Mouse (Mus musculus) ovary, postnatal 36 days (tissue): ENCODE data around the gene Sdk2.

Source experiments
- DNase-seq: peaks from one replicate; pipeline ENCODE4 v3.0.0; 2022; ENCODE audit warnings: low spot score, mixed read lengths

Gene Sdk2

DNA sequence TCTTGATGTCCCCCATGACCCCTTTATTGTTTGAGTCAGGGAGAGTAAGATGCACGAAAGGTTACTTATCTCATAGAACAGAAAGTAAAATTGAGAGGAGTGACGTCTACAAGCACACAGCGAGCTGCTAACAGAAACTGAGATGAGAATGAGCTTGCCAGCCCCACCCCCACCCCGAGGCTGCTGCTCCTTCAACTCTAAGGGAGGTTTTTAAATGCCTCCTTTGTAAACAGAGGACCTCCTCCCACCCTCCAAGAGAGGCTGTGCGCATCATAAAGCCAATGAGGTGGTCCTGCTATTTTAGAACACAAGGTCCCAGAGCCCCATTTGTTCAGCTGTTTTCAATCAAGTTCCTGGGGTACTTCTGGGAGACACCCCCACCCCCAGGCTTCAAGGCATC, 303.4 kb downstream of the Sdk2 start:
- DNase-seq = no peak

DNA sequence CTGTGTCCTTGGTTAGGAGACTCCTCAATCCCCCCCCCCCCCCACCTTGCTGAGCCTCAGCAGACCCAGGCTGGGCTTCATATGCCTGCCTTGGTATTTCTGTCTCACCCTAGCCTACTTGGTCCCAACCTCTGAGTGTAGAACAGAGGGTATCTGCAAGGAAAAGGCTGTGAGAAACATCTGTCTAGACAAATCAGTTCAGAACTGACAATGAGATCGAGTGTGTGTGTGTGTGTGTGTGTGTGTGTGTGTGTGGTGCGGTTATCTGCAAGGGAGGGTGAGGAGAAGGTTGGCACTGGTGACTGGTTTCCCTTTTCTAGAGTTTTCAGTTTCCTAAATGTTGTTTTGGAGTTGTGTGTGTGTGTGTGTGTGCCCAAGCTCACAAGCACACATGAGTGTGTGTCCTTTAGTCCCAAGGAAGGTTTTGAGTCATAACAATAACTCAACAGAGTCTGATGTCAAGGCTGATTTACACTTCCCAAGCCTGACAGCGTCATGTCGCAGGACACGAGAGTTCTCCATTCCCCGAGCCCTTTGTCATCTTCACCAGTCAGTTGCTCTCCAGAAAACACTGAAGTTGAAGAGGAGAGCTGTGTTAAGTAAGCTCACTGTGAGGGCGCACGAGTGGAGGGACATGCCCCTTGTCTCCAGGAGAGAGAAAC, 304.6 kb downstream of the Sdk2 start:
- no peak for DNase-seq

DNA sequence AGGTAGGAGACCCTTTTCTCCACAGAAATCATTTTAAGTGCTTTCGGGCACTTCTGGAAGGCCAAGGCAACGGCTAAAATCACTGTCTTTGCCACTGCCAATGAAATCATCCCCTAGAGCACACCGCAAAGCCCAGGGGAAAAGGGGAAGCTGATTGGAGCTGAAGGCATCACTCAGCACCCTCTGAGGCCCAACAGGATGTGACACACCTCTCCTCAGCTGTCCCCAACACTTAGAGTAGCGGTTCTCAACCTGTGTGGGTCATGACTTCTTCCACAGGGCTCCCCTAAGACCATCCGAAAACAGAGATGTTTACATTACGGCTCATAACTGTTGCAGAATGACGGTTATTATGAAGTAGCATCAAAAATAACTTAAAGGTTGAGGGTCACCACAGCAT, 305.2 kb downstream of the Sdk2 start:
- DNase-seq = no peak

DNA sequence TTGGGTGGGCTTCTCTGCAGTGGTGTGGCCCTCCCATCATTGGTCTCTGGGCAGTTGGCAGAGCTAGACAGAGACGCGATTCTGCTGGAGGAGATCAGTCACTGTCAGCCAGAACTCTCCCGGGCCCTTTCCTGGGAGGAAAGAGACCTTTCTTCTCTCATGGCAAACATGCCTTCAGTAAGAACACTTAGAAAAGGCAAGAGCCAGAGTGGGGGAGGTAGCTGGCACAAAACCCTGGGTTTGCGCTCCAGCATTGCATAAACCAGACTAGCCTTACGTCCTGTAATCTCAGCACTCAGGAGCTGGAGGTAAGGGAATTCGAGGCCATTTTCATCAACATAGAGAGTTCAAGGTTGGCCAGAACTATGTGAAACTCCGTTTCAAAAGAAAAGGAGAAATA, 306.4 kb downstream of the Sdk2 start:
- DNase-seq = peak; percentile 44

DNA sequence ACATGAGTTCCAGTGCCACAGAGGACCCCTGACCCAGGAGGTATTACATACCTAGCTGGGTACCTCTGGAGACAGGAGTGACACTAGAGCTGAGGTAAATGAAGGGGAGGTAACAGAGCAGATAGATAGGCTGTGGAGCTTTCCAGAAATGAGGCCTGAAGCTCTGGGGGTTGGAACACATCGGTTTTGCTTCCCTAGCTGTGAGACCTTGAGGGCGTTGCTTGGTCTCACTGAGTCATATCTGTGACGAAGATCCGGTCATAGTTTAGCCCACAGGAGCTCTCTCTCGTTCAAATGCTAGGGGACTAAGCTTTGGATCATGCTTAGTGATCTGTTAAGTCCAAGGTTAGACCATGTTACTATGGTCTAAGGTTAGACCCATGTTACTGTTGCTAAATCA, 308.0 kb downstream of the Sdk2 start:
- no peak for DNase-seq

DNA sequence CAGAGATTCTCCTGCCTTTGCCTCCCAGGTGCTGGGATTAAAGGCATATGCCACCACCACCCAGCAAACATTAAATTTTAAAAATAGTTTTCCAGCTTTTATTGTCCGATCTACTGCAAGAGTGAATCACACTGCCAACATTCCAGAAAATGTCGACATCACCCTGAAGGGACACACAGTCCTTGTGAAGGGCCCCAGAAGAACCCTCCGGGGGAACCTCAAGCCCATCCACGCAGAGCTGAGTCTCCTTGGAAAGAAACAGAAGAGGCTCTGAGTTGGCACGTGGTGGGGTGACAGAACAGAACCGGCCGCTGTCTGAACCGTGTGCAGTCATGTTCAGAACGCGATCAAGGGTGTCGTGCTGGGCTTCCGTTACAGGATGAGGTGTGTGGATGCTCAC, 310.3 kb downstream of the Sdk2 start:
- DNase-seq = no peak

DNA sequence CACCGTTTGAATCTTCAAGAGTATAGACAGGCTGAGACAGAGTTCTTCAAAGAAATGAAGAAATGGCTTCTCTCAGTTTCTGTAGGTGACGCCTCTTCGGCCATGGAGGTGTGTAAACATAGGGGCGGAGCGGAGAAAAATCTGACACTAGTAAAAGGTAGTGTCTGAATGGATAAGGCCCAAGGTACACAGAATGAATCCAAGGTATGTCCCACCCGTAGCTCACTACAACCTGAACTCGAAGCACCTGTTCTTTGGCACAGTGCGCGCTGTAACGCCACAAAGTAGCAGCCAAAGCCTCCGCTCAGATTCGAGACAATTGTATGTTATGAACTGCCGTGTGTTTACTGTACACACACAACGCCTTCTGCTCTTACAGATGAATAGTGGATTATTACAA, 311.0 kb downstream of the Sdk2 start:
- DNase-seq = no peak

DNA sequence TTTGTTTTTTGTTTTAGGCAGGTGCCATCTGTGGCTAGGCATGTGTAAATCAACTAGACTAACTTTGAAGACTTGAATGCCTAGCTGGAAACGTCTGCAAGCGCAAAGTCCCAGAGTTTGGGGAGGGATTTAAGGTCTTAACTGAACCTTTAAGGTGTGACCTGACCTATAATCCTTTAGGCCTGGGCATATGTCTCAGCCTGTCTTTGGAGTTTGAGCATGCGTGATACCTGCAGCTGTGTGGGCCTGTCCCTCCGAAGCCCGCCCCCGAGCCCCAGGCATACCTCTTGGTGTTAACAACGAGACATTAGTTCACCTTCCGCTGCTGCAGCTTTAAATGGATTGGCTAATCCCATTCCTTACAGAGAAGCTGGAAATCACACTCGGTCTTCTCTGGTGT, 312.0 kb downstream of the Sdk2 start:
- DNase-seq = no peak

DNA sequence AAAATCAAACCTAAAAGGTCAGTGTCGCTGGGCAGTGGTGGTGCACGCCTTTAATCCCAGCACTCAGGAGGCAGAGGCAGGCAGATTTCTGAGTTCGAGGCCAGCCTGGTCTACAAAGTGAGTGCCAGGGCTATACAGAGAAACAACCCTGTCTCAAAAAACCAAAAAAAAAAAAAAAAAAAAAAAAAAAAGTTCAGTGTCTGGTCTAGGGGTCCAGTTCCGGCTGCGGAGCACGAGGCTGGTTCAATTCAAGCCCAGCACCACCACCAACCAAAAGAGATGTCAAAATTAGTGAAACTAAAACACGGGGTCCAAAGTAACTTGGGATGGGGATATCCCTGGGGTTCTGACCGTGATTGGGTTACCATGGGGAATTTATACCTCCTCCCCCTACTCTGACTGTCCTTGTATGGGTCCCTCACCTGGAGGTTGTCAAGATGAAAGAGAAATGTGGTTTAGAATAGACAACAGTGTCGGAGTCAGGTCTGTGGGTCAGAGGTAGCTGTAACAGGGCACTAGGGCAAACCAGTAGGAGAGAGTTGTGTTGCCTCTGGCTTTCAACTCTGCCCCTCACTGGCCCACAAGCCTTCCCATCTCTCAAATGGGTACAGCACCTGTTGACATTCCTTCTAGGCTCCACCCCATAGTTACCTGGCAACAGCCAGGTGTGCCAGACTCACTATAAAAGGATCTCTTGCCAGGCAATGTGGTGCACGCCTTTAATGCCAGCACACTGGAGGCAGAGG, 314.0 kb downstream of the Sdk2 start:
- no peak for DNase-seq

DNA sequence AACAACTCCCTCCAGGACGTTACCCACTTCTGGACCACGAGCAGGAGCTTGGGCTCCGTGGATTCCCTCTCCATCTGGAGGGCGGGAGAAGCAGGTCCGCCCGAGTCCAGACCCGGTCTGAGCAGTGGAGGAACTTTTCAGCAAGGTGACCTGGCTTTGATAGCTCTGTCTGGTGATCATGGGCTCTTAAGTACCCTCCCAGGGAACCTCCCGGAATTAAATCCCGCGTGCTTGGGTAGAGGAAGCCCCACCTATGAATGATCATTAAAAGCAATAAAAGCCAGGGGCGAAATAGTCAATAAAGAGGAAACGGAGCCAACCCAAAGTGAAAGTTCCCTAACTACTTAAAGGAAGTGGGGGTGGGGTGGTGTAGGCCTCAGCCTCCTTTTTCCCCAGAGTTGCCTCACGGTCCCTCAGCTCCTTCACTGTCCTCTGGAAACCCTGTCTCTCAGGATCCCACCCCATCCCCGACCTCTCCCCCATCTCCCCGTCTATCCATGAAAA, 314.6 kb downstream of the Sdk2 start:
- DNase-seq = no peak

DNA sequence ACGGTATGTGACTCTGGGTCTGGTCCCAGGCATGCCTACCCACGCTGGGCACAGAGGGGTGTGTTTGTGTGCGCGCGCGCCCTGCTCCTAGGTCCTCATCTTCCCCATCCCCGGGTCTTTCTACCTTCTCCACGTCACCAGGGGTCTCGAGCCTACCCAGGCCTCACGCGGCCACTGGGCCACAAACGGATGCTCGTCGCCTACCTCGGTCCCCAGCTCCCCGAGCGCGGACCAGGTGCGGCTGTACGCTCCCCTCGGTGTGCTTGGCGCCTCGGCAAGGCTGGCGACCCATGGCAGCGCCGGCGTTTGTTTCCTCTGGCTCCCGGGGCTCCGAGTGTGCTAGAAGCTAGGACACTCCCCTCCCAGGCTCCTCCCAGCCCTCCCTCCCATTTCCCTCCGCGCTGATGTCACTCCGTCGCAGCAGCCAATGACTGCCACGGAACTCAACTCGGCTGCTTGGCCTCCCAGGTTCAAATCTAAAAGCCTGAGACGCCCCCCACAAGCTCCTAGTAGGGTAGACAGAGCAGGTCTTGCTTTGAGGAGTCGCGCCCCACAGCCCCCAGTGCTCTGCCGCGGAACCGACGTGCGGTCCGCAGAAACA, 315.3 kb downstream of the Sdk2 start, which contains the start of gene Cdc42ep4:
Cdc42ep4 (minus strand) TSS at position 398 of the 601 bp plus-strand sequence.
- peak; percentile 81 for DNase-seq

DNA sequence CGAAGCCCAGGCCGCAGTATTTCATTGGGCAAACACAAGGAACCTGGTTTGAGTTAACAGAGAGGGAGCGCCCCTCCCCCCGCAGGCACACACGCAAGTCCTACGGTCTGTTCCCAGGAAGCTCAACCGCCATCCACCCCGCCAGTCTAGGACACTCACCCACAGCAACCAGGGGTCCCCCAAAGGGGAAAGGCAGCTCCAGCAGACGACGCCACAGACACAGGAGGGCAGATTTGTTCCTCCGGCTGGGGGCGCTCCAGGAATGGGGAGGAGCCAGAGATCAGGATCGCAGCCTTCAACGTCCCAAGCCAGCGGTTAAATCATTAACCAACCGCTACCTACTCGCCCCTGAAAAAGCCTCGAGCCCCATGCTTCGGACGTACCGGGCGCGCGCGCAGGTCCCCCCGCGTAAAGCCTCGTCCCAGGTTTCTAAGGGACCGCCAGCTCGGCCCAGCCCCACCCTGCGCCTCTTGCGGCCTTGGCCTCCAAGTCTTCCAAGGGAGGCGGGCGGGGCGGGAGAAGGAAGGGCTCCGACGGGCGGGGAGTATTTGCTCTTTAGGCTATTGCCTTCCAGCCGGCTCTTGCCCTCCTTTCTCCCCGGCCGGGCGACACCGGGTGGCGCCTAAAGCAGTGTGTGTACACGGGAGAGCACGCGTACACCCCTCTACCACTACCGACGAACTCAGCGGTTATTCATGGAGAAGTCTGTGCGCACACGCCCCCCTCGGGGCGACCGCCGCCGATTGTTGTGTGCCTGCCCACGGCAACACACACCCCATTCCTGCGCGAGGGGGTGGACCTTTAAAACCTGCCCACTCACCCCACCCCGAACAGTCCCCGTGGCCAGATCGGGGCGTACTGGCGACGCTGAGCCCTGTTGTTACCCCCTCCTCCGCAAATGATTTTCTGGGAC, 316.0 kb downstream of the Sdk2 start:
- DNase-seq = peak; percentile 73

DNA sequence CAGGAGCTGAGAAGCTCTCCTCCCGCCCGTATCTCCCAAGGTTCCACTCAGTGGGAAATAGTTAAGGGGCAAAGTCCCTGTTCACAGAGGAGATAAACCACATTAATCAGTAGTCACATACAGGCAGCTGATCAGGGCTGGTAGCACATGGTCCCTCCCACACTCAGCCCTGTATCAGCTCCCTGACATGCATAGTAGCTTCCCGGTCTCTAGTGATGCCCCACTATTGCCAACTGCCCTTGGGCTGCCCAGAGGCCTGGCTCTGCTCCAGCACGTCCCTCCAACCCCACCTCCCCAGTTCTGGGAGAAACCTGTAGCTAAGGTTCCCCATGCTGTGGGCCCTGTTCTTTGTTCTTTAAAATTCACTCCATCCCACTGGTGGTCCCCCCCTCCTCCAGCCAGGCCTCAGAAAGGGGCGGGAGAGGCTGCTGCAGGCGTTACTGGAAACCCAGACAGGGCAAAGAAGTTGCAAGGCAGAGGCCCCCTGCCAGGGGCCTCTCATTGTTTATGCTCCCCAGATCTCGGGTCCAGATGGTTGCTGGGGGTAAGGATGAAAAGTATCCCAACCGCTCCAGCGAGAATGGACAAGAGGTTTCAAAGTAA, 317.0 kb downstream of the Sdk2 start:
- peak; percentile 36 for DNase-seq

DNA sequence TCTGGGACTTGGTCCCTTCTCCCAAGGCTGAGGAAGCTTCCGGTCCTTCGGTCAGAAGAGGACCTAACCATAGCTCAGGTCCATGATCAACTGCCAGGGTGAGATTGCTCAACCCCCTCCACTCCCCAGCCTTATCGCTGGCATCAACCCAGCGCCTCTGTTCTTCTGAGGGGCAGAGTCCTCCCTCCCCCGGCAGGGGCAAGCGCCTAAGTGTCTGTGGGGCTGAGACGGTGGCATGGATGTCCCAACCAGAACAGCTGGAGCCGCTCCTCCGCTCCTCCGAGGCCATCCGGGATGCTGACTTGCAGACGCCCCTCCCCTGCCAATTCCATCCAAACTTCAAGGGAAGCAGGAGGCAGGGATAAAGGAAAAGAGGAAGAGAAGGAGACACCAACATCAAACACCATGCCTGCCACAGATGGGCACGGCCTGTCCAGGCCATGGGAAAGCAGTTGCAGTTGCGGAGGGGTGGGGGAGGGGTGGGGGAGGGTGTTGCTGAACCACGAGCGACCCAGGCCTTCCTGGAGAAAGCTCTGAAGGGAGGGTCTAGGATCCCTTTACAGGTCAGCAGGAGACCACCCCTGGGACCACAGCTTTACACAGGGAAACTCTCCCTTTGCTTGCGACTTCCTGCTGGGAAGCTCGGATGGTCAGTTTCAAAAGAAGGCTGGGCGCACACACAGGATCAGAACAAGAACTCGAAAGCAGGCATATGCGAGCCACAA, 317.9 kb downstream of the Sdk2 start:
- peak; percentile 52 for DNase-seq

DNA sequence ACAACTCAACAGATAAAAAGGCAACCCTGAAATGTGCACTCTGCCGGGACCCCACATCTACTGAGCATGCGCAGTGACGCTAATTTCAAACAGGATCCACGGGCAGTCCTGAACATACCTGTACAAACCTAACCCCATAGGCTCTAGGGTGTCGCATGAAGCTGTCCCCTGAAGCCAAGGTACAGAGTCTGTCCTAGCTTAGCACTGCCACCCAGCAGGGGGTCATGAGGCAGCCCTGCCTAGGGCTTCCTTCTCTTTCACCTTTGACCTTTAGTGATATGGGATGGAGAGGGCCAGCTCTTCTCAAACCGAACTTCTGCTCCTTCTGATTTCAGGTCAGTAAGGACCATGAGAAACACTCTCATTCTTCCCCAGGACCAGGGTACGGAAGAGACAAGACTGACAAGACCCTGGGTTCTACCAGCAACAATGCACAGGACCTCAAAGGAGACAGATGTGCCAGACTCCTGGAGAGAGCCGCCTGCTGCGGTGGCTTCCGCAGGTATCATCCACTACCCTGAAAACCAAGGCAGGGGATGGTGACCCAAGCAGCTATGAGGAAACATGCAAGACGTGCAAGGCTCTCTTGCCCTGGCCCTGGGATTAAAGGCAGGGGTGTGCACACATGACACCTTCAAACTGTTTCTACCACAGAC, 319.0 kb downstream of the Sdk2 start:
- DNase-seq = no peak

DNA sequence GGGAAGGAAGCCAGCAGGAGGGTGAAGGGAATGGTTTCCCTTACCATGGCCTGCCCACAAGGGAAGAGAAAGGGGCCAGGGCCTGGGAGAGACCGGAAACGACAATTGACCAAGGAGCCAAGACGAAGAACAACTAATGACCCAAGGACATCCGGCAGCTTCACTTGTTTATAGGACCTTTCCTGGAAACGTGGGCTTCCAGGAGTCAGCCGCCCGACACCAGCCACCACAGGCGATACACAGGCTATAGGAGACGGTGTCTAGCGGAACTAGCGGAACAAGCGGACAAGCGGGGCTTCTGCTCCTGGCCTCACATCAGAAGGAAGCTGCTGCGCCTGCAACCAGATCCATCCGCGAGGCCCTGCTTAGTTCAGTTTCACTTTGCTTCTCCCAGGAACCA, 319.8 kb downstream of the Sdk2 start:
- no peak for DNase-seq

DNA sequence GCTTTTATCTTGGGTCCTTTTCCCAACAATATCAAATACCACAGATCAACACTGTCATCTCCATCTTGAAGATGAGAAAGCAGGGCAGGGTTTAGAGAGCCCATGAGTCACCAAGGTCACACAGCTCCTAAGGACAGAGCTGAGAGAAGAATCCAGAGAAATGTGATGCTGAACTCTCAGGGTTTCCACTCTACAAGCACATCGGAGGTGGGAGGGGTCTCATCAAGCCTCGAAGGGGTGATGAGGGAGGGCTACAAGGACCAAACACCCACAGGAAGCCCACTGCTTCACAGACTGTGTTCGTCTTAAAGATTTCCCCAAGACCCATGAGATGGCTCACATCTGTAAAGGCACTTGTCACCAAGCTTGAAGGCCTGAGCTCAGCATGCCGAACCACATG, 320.9 kb downstream of the Sdk2 start:
- DNase-seq = no peak

DNA sequence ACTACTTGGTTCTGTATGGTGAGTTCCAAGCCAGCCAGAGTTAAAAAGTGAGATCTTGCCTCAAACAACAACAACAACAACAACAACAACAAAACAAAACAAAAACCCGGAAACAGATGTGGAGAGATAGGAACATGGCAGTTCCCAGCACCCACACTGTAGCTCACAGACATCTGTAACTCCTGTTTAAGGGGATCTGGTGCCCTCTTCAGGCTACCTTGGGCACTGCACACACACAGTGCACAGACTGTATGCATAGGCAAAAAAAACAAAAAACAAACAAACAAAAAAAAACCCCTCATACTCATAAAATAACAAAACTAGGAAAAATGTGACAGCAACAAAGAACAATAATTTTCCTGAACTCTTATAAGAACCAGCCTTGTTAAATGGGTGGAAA, 323.8 kb downstream of the Sdk2 start:
- DNase-seq = no peak

DNA sequence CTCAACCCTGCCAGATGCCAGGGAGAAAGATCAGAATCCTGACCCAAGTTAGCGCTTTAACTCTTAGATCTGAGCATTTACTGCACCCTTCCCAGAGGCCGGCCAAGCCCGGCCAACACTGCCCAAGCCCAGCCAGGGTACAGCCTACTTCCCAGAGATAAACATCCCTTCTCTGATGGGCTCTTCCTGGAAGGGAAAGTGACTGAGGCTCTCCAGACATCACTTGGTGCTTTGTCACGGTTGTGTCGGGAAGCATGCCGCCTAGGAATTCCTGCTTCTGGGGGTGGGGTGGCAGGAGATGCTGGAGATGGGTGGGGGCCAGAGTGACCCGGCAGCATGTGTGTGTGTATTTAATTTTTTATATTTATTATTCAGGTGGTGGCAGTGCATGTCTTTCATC, 326.7 kb downstream of the Sdk2 start:
- DNase-seq = no peak

DNA sequence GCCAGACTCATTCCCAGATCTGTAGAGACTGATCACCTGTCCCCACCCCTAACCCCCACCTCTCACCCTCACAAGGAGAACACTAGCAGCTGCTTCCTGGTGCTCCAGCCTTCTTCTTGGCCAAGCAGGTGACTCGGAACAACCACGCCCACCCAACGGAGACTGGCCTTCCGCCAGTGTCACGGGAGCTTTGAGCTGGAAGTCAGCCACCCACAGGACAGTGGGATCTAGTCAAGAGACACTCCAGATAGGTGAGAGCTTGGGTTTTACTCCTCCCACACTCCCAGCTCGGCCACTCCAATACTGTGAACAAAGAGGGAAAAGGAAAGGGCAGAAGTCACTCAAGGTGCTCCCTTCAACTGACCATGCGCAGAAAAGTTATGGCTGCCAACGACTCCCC, 327.6 kb downstream of the Sdk2 start:
- DNase-seq = peak; percentile 56

DNA sequence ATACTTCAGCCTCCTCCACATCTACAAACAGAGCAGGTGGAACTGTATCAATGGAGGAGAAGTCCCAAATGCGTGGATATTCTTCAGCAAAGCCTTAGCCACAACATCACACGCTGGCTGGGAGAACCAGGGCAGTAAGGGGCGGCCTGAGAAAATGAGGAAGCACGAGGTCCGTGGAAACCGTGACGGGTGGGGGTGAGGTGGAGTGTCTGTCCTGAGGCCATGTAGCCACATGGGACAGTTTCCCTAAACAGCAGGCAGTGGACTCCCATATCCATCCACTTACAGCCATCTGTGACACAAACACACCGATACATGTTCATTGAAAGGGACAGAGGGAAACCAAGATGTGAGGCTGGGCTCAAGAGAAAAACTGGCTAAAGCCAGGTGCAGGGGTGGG, 328.9 kb downstream of the Sdk2 start:
- DNase-seq = no peak
